Mouse (Mus musculus): ENCODE measurements around the gene Asic2.

Gene Asic2

GRCm38 (mm10) chr11:81611948-81612797, 356.1 kb downstream of the Asic2 start:
- no peak for DNase-seq (ENCODE audit: low spot score)

DNA sequence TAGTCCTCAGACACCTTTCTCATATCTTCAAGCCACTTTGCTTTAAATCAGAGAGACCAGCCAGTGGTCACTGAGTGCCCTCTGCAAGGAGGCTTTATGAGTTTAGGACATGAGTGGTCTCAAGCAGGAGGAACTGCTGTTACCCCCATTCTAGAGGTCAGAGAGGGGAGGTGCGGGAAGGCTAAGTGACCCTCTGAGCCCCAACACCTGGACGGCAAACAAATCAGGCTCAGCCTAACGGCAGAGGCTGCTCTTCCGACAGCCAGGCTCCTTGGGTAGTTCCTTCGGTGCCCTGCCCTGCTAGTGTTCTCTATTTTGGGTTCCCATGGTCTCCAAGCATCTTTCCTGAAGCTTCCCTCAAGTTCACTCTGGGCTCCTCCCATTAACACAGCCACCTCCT, 357.8 kb downstream of the Asic2 start:
- DNase-seq (ENCODE audit: low spot score) = no peak

DNA sequence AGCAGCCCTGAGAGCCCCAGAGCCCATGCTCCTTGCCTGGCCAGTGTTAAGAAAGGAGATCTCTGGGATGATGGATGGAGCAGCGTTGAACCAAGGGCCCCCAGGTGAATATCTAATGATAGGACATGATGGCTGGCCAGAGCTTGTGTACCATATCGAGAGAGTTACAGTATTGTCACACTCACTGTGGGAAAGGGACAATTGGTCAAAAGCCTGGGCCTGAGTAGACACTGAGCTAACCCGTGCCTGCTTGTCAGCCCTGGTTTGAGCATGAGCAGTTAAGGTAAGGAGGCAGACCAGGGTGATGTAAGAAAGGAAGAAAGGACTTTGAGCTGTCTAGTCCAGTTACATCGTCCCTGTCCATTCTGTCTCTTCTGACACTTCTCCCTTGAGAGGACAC, 365.3 kb downstream of the Asic2 start:
- DNase-seq (ENCODE audit: low spot score) = no peak

DNA sequence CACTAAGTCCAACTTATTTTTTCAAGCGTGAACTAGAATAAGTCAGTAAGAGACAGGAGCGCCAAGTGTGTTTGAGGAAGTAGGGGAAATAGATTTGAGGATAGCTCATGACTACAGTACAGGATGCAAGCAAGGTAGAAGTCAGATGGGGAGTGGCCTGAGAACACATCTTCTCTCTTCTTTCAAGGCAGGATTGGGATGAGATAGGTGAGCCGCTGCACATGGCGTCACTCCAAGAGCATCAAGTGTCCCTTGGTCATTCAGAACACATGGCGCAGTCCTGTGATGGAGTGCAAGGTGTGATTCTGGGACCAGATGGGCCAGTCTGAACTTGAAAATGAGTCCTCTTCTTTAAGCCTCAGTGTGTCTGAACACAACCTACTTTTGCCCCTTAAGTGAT, 366.5 kb downstream of the Asic2 start:
- no peak for DNase-seq (ENCODE audit: low spot score)

DNA sequence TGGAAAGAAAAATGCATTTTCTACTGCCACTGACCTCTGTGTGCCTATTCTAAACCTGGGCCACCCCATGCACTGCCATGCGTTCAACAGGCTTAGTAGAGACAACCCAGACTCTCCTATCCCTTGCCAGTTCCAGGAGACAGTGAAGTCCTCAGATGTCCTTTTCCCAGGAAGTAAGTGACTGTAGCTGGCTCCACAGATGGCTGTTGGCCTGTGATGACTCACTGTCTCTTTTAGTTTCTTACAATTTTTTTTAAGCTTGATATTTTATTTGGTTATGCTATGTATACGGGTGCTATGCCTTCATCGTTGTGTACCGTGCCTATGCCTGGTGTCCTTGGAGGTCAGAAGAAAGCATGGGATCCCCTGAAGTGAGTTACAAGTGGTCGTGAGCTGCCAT, 370.7 kb downstream of the Asic2 start:
- no peak for DNase-seq (ENCODE audit: low spot score)

DNA sequence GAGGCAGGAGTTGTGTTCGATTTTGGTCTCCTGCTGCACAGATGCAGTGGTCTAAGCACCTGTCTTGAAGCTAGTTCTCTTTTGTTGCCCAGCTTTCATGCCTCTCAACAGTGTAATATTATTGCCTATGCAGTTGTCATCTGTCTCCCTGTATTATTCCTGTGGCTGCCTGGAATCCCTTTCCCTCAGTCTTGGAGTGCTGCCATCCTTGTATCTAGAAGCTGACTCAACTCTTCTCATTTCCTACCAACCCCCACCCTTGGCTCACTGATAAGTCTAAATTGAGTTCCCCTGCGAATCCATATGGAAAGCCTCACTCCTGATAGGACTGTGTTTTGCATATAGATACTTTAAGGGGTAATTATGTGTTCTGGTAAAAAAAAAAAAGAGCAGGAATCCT, 373.0 kb downstream of the Asic2 start:
- DNase-seq (ENCODE audit: low spot score) = no peak

DNA sequence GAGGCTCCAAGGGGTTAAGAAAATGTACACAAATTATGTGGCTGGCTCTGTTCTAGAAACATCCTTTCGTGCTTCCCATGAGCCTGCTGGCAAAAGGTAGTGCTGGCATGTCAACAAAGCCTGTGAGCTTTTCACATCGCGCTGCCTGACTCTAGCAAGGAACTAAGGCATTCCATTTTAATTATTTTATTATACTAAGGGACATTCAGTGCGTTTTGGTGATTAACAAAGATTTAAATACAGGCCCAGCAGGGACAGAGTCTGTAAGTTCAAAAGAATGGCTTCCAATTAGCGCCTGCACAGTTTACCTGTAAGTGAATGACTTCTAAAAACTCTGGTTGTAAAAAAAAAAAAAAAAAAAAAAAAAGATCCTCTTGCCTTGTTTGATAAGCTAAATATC, 375.5 kb downstream of the Asic2 start:
- no peak for DNase-seq (ENCODE audit: low spot score)

DNA sequence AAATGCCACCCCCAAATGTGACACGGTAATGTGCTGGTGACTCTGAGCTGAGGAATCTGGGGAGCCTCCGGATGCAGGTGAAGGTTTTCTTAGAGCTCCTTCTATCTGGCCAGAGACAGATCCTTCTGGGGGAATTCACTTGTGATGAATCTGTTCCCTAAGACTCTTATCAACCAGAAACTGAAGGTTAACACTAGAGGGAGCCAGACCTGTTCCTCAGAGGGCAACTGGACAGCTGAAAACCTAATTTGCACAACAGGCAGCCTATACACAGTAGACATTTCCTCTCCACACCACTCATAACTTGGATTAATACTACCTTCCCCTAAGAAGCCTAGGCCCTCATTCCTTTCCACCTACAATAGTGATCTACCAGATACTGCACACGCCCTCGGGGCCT, 377.3 kb downstream of the Asic2 start:
- DNase-seq (ENCODE audit: low spot score) = peak; percentile 7

- peak; percentile 12 for DNase-seq (ENCODE audit: low spot score)
These were observed 379.6 kb downstream of the Asic2 start for GRCm38 (mm10) chr11:81588630-81589029.

GRCm38 (mm10) chr11:81587942-81588341, 380.3 kb downstream of the Asic2 start:
- DNase-seq (ENCODE audit: low spot score) = no peak

GRCm38 (mm10) chr11:81587114-81587513, 381.1 kb downstream of the Asic2 start:
- DNase-seq (ENCODE audit: low spot score) = no peak

GRCm38 (mm10) chr11:81584506-81584905, 383.8 kb downstream of the Asic2 start:
- DNase-seq (ENCODE audit: low spot score) = no peak

- no peak for DNase-seq (ENCODE audit: low spot score)
These were observed 385.1 kb downstream of the Asic2 start for GRCm38 (mm10) chr11:81583195-81583594.

- no peak for DNase-seq (ENCODE audit: low spot score)
These were observed 386.1 kb downstream of the Asic2 start for GRCm38 (mm10) chr11:81582161-81582560.

GRCm38 (mm10) chr11:81579753-81580152, 388.5 kb downstream of the Asic2 start:
- no peak for DNase-seq (ENCODE audit: low spot score)

DNA sequence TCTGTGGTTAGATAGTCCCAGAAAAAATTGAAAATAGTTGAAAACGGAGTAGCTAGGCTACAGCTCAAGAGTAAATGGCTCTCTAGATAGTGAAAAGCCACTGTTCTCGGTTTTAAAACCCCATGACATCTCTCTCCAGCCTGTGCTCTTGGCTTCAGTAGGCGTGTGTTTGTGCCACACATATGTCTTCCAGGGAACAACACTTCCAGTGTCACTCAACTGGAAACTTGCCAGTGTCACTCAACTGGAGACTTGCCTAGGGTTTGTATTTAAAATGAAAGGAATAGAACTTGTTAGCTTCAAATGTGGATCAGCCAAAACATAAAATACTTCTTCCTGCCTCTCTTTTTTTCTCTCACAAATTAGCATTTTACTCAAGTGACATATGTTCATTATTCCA, 397.9 kb downstream of the Asic2 start:
- no peak for DNase-seq (ENCODE audit: low spot score)

GRCm38 (mm10) chr11:81564857-81565256, 403.4 kb downstream of the Asic2 start:
- no peak for DNase-seq (ENCODE audit: low spot score)

DNA sequence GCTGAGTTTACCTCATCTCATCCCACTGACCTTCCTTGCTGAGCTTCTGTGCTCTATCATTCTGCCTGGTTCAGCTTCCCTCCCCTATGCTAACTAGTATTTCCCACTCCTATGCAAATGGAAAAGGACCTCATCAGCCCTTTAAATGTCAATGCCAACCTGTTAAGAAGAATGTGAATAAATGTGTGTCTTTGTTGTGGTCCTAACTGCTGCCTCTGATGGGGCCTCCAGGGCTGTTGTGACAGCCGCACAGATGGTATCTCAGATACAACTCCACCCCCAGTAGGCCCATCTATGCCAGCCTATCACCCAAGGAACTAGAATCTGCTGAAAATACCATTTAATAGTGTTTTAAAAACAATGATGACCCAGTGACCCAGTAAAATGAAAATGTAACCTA, 407.9 kb downstream of the Asic2 start:
- no peak for DNase-seq (ENCODE audit: low spot score)

DNA sequence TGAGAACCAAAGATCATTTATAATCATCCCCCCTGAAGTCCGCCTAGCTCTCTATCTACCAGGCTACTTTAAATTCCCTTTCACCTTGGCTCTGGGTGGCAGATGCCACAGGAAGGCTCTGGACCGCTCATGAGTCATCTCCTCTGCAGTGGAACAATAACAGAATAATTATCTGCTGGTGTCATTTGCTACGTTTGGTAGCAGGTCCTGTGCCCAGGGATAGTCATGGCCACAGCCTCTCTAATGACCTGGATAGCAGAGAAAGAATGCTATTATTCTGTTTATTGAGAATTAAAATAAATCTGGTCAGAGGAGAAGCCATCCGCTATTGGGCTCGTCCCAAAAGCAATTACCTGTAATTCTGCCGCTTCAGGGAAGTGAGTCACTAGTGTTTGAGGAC, 425.1 kb downstream of the Asic2 start:
- DNase-seq (ENCODE audit: low spot score) = no peak

GRCm38 (mm10) chr11:81535121-81535717, 433.0 kb downstream of the Asic2 start:
- no peak for DNase-seq (ENCODE audit: low spot score)

DNA sequence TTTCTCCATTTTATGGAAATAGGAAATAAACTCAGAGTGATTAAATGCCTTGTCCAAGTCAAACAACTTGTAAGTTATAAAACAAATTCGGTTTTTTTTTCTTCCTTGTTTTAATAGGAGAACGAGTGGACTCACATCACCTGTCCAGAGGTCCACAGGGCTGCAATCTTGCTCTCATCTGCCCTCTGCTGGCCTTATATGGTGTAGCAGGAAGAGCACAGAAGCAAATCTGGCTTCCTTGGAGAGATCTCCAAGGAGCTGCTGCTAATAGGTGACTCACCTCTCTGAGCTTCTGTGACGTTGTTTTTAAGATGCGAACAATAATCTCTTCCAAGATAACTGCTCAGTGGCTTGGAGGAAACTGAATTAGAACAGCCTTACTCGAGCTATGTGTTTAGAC, 433.6 kb downstream of the Asic2 start:
- DNase-seq (ENCODE audit: low spot score) = peak; percentile 41

DNA sequence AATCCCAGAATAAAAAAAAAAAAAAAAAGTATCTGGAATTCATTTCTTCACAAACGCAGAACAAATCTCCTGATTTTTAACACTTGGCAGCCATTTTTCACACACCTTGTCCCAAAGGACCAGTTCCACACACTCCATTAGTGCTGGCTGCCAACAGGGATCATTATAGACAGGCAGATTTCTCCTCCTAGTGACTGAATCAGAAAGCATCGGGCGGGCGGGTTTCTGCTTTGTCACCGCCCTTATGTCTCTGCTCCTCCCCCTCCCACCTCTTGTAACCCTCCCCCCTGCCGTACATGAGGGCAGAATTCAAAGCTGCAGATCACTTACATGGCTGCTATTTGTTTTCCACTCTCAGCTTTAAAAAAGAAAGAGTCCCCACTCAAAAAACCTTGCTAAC, 436.4 kb downstream of the Asic2 start:
- no peak for DNase-seq (ENCODE audit: low spot score)

GRCm38 (mm10) chr11:81522927-81523326, 445.3 kb downstream of the Asic2 start:
- no peak for DNase-seq (ENCODE audit: low spot score)

DNA sequence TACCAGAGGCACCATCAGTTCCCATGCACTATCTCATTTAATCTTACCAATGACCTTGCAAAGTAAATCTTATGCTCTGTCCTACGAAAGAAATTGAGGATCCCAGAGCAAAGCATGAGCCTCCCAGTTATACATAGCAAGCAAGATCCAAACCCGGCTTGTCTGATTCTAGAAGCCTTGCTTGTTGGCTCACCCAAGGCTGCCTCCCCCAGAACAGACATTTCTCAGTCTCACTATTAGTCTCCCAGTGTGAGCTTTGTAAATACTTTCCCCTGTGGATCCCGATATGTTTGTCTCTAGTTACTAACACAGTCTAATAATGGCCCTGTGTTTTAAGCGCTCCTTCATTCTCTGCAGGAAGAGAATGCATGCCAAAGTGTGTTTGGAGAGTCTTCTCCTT, 446.4 kb downstream of the Asic2 start:
- no peak for DNase-seq (ENCODE audit: low spot score)

Measured in adipocyte (in vitro differentiated cells).